Mouse (Mus musculus) R1 (cell line): Measurements from ENCODE around the gene Gmds.

ENCODE experiments used
- DNase-seq: peaks from one replicate; pipeline ENCODE4 v3.0.0-alpha.2; 2018; ENCODE audit warnings: low read depth, low spot score

Gmds gene

DNA sequence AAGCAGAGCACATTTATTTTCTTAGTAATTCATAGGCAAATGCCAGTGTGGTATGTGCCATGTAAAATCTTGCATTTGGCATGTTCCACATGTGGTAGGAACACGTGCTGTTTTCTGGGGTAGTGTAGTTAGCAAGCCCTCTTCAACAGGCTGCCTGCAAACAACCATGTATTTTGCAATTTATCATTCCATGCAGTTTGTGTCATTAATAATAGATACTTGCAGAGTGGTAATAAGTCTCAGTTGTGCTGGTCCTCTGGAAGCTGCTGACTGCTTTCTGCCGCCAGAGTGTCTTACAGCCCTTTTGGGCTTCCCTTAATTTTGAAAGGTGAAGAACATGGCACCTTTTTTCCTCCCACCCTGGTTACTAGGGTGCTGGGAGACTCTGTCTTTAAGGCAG lies 525.8 kb downstream of the Gmds start:
- DNase-seq: no peak

DNA sequence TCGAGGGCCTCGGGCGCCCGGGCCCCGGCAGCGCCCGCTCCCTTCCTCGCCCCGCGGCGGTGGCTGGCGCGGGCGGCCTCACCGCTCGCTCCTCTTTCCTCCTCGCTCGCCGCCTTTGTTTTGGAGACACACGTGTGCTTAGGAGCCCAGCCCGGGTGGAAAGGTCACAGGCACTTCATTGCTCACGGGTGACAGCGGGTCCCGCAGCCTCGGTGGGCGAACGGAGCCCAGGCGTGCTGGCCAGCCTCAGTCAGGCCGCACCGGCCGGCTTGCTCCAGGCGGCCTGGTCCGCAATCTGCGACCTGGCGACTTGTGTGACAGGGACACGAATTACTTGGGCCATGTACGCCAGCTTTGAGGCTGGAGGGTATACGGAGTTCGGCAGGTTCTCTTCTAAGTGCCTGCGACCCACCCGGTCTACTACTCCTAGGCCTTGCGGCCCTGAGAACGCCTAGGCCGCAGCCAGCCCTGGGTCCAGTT lies 527.0 kb downstream of the Gmds start:
- peak; percentile 50 for DNase-seq

DNA sequence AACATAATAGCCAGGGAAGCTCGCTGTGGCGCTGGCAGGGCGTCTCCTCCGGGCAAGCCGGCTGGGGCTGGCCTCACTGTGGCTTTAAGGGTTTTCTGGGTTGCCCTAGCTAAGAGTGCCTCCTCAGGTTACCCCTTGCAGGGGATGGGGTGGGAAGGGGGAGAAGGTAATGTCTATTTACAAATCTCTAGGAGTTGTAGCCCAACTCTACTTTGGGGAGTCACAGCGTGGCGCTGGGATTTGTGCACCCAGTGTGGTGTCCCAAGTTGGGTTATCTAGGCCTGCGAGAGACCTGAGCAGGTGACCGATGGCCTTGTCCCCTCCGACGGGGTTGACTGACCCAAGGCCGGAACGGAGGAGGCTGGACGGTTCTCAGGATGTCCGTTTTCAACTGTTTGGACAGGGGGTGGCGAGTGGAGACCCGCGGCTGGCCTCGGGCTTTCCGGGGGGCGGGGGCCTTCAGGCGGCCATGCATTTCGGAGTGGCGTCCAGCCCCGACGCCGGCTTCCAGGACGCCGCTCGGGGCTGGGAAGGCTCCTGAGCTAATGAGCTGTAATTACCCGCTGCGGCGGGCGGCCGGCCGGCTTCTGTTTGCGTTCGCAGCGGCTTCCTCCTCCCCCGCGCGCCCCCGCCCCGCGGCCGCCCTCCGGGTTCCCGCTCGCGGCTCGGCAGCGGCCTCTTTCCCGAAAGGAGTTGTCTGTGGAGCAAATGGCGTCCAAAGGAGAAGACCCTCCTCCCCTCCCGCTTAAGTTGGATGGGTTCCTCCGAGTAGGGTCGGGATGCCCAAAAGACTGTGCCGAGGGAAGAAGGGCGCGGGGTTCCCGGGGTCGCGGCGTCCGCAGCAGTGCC lies 527.6 kb downstream of the Gmds start:
- DNase-seq: peak; percentile 46

DNA sequence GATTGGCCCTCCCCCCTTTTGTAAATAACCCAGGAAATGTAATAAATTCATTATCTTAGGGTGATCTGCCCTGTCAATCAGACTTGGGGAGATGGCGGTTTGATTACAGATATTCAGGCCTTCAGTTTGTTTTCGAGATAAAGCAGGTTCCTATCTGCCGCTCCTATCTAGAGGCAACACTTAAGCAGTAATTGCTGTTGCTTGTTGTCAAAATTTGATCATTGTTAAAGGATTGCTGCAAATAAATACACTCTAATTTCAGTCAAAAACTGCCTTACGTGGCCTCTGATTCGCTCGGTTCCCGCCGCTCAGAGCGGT lies 528.2 kb downstream of the Gmds start:
- no peak for DNase-seq

DNA sequence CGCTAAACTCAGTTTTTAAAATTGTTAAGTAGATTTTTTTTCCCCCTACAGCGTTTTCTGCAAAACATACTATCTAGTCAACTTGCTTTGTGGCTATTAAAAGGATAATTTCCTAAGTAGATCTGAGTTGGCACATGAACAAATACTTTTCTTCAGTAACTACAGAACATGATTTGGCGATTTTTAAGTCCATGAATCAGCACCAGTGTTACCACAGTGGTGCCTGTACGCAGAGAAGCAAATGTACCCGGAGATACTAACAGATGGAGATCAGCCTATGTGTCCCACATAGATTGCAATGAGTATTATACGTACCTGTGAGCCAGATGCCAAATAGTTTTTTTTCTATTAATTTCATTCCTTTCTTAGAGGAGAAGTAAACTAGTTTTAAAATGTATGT lies 528.8 kb downstream of the Gmds start:
- DNase-seq: no peak

DNA sequence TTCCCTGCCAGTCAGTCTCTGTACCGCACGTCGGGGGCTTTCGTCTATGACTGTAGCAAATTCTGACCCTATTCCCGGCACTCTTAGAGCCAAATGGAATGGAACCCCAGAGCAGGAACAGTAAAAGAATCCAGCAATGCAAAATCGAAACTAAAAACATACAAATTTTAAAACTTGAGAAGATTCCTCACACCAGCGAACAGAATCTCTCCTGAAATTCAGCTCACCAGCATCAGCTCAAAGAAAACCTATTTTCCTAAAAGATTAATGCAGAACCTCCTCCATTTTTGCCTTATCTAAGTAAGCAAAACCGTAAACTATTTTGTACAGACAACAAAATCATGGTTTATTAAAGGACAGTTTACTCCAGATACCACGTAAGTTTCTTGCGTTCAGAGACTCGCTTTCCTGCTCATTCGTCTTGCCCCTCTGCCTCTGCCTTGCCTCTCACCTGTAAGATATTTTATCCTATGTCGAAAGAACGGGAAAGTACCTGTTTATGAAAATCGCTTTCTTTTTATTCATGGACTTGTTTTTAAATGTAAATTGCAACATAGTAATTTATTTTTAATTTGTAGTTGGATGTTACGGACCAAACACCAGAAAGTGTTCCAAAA lies 529.6 kb downstream of the Gmds start:
- no peak for DNase-seq

DNA sequence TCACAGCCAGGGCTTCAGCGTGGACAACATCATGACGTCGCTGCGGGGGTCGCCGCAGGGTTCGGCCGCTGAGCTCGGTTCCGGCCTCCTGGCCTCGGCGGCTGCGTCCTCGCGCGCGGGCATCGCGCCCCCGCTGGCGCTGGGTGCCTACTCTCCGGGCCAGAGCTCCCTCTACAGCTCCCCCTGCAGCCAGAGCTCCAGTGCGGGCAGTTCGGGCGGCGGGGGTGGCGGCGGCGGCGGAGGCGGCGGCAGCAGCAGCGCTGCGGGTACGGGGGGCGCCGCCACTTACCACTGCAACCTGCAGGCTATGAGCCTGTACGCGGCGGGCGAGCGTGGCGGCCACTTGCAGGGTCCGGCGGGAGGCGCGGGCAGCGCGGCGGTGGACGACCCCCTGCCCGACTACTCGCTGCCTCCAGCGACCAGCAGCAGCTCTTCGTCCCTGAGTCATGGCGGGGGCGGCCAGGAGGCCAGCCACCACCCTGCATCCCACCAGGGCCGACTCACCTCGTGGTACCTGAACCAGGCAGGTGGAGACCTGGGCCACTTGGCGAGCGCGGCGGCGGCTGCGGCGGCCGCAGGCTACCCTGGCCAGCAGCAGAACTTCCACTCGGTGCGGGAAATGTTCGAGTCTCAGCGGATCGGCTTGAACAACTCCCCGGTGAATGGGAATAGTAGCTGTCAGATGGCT lies 530.3 kb downstream of the Gmds start:
- DNase-seq: peak; percentile 36

DNA sequence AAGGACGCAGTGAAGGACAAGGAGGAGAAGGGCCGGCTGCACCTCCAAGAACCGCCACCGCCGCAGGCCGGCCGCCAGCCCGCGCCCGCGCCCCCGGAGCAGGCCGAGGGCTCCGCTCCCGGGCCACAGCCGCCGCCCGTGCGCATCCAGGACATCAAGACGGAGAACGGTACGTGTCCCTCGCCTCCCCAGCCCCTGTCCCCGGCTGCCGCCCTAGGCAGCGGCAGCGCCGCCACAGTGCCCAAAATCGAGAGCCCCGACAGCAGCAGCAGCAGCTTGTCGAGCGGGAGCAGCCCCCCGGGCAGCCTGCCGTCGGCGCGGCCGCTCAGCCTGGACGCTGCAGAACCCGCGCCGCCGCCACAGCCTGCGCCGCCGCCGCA lies 530.8 kb downstream of the Gmds start:
- DNase-seq: no peak

DNA sequence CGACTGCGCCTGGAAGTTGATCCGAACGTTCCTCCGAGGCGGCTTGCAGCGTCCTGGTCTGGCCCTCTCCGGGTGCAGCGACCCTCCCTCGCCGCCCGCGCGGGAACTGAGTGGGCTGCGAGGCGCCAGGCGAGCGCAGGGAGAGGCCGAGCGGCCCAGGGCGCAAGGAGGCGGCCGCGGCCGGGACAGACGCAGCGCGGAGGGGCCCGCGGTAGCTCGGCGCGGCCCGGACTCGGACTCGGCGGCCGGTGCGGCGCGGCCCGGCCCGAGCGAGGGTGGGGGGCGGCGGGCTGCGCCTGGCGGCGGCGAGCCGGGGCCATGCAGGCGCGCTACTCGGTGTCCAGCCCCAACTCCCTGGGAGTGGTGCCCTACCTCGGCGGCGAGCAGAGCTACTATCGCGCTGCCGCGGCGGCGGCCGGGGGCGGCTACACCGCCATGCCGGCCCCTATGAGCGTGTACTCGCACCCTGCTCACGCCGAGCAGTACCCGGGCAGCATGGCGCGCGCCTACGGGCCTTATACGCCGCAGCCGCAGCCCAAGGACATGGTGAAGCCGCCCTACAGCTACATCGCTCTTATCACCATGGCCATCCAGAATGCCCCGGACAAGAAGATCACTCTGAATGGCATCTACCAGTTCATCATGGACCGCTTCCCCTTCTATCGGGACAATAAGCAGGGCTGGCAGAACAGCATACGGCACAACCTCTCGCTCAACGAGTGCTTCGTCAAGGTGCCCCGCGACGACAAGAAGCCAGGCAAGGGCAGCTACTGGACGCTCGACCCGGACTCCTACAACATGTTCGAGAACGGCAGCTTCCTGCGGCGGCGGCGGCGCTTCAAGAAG lies 531.4 kb downstream of the Gmds start:
- peak; percentile 49 for DNase-seq

DNA sequence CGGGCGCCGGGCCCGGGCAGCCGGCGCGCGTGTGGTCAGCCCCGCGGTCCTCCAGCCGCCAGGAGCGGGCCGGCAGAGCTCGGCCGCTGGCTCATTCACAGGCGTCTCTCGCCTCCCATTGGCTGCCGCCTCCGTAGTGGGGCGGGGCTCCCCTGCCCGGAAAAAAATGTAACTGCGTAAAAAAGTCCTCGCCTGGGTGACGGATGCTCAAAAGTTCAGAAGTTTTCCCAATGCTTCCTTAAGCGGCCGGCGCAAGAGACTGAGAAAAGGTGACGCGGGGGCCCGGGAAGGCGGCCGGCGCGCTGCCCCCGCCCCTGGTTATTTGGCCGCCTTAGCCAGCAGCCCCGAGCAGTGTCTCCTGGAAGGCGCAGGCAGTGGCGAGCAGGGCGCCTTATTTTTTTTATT lies 532.1 kb downstream of the Gmds start, which contains the start of gene Foxc1:
Gene Foxc1 (plus strand): TSS at position 206 of the 405 bp plus-strand sequence.
- peak; percentile 72 for DNase-seq

DNA sequence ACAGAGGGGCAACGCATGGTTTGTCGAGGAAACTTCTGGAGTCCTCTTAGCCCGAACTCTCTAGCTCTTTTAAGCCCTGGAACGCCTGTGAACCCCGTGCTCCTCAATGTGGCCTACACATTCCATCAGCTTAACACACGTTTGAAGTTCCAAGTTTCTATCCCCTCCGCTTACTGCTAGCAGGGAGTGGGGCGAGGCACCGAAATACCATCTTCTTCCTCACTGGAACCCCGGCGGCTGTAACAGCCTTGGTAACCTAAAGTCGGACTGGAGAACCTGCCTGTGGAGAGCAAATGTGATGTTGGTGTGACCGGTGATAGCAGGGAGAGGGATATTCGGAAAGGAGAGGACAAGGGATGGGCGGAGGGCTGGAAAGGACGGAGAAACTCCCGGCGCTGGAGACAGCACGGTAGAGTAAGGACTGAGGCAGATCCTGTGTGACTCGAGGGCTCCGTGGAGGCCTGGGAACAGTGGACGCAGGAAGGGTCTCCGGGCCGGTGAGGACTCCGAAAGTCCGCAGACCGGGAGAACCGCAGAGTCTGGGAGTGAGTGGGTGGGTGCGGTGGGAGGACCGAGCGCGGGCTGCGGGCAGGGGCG lies 532.6 kb downstream of the Gmds start:
- peak; percentile 41 for DNase-seq

DNA sequence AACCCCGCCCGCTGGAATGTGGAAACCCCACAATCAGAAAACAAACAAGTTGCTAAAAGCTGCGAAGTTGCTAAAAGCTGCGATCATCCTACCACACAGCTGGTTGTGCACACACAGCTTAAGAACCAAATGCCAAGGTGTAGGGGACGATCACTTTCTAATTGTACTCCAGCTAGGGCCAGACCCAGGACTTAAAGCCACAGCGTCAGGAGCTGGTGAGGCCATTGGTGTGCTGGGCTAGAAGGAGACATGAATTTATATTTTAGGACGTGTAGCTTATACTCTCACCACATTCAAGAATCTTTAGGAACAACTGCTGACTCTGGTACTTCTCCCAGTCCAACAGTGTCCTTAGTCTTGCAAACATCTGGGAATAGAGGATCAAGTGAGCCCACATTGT lies 534.0 kb downstream of the Gmds start:
- DNase-seq: peak; percentile 22

DNA sequence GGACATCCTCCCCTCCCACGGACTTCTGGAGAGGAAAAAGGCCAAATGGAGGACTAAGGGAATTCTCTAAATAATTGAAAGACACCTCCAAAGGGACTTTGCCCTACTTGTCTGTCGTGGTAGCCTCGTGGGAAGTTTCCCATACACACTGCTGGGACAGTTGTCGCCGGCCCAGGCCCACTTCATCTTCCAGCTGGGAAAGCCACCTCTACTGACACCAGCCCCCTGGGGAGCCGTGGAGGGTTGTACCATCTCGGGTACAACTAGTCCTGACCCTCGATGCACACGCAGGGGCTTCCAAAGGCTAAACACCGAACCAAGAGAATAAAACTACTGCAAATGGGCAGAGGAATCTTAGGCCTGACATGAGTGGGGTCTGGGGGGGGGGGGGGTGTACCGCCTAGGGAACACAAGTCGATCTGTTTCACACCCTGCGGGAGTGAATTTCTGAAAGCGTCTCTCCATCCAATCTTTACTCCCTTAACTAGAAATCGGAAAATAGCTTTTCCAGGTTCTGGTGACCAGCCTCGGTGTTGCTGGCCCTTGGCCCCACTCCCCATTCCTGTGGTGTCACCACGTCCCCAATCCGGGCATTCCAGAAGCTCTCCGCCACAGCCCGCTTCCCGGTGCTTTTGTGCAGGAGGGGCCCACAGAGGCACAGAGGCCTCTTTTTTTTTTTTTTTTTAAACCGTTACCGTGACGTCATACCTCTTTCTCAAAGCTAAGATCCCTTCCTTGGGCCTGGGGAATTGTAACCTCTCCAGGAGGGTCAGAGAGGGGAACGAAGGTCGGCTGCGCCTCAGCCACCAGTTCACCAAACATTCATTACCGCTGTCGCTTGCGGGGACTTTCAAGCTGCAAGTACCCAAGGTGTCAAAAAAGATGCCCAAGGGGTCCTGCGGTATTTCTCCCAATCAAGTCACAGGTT lies 535.1 kb downstream of the Gmds start:
- no peak for DNase-seq

DNA sequence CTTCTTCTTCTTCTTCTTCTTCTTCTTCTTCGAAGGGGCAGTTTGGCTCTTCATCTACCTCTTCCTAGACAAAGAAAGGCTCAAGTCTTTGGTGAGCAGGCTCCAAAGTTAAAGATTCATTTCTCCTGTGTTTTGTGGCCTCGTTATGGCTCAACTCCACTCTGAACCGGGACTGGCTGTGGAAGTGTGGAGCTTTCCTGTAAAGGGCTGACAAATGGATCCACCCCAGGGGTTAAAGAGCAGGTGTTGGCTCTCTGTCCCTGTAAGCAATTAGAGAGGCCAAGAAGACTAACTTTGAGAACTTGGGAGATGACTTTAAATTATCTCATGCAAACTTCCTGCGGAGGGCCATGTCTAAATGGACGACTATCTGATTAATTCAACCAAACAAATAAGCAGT lies 536.1 kb downstream of the Gmds start:
- DNase-seq: no peak

DNA sequence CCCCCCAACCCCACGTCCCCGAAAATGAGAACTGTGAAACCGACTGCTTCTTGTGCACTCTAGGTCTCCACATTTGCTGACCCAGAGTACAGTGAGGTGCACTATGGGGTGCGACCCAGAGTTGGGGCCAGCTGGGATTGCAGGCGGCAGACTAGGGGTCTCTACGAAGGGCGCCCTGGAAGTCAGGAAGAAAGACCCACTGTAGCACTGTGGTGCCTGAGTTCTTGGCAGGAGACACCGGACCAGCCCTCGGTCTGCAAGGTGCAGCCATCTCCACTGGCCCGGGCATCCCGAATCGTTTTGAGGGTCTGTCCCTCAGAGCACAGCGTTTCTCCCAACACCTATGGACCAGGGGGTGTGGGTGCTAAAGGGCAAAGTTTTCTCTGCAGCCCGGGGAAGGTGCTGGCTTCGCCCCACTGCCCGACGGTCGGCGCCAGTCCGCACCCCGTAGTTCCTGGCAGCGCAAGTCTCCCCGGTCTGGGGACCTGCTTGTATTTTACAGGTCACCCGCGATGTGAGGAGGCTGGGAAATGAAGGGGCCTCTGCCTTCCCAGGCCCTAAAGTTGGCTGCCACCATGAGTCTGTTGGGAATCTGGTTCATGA lies 536.7 kb downstream of the Gmds start:
- DNase-seq: peak; percentile 21

DNA sequence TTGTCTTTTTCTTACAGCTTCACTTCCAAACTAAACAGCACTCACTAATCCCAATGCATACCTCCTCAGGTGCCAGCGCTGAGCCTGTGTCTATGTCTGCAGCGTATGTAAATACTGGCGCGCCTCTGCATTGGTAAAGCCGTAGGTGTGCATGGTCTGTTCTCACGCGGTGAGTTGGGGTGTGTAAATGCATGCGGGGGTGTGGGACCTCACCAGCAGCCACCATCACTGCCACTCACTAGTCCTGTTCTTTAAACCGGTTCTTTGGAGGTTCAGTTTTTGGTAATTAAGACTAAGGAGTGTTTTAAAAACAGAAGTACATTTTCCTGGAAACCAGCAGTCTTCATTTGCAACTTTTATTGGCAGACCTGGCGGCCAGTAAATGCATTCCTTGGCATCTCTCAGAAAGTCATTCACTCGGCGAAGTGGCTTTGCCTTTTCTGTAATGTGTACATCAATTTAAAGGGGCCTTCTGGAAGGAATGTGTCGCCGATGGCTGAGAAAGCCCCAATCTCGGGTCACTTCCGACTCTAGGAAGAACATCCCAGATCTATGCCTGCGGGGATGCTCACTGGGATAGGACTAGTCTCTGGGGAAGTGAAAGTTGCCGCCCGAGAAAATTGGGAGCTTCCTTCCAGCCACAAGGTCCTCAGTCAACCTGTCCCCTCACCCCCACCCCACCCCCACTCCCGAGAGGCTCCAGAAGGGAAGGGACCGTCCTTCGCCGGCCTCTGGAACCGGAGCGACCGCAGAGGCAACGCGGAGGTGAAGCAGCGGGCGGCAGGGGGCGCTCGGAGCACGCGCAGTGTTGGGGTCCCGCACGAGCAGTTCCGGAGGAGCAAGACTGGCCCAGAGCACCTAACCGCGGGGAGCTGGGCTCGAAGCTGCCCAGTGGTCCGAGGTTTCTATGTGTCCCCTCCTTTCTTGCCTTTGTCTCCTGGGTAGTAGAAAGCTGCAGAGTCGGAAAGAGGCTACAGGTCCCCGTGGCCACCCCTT lies 537.7 kb downstream of the Gmds start:
- DNase-seq: peak; percentile 66

DNA sequence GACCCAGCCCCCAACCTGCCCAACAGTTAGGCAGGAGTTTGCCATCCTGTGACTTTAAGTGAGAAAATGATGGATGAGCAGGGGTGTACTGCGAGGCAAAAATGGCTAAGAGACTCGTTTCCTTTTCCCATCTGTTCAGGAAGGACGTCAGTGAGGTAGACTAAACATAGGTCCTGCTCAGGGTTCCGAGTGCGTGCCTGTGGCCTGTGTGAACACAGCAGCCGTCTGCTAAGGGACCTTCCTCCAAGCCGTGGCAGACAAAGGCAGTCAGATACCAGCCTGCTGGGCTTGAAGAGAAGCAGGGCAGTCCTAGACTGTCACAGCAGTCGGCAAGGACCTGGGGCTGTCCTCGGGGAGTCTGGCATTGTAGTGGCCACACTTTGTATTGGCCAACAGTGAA lies 540.5 kb downstream of the Gmds start:
- no peak for DNase-seq

DNA sequence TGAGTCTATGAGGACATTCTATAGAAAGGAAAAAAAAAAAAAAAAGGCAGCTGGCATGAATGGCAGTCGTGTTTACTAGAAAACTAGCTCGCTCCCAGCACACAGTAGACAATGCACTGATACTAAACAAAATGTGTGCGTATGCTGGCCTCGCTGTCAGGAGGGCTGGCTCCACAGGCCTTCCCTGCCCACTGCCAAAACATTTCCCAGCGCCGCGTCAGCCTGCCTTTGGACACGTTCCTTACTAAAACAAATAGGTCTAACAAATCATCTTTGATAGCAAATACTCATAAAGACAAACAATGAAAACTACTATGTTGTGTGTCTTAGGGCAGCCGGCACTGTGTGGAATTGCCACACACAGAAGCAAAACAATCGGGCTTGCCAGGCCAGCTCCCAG lies 541.2 kb downstream of the Gmds start:
- no peak for DNase-seq

DNA sequence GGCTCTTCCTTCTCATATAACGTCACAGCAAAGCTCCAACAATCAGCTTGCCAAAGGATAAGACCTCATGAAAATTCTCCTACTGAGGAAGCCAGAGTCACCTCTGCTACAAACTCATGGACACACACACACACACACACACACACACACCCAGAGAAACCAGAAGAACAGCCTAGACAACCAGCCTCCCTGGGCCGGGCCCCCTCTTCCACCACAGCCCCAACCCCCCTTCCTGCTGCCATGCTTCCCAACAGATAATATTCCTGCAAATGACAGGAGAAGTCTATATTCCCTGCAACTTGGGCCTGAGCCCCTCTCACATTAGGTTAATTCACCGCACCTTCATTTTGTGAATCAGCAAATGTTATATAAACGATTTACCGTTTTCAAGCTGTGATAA lies 545.4 kb downstream of the Gmds start:
- DNase-seq: no peak
